Mouse (Mus musculus): ENCODE results near the gene Pot1b.

Gene Pot1b

DNA sequence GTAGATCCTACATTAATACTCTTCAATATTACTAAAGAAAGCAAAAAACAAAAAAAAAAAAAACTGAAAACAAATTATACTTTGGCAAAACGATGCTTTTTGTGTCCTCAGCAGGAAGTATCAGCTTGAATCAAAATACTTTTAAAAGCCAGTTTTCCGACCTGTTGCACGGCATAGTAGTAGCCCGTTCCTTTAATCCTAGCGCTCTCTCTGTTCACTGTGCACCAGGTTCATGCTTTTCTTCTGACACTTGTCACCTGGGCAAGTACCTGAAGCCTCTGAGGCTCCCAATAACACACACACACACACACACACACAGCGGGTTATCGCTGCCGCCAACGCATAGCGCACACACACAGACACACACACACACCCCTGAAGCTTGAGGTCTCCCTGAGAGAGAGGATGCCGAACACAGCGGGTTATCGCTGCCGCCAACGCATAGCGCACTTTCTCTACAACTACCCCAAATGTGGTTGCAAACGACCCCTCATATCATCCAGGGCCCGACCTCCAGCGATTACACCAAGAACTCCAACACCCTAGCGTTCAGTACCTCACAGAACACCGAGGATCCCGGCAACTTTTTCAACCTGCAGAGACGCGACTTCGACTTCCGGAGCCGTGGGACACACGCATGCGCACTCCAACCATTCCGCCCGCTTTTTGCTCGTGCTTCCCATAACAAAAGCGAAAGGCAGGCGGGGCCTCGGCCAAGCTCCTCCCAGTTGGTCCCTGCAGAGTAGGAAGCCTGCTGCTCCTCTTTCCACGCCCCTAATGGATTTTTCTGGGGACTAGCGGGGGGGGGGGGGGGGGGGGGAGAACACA lies at the start of gene Pot1b:
TSS of gene Pot1b (minus strand) at position 645 of the 828 bp plus-strand sequence.
- peak; percentile 99 for DNase-seq (ENCODE audit: low spot score)

DNA sequence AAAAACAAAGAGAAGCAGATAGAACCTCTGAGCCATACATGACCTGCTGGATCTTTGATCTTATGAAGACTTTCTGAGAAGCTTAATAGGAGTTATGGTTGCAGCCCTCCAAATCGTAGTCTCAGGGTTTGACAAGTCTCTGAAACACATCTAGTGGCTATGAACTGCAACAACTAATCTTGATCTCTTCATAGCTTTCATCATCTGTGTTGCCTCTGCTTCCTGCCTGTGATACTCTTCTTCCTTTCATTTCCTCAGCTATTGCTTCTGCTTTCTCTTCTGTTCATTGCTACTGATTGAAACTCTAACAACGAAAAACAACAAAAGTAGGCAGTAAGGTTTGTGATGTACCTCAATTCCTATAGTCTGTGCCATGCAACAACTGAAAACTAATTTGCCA lies 38.7 kb upstream of the Pot1b start:
- no peak for DNase-seq (ENCODE audit: low spot score)

DNA sequence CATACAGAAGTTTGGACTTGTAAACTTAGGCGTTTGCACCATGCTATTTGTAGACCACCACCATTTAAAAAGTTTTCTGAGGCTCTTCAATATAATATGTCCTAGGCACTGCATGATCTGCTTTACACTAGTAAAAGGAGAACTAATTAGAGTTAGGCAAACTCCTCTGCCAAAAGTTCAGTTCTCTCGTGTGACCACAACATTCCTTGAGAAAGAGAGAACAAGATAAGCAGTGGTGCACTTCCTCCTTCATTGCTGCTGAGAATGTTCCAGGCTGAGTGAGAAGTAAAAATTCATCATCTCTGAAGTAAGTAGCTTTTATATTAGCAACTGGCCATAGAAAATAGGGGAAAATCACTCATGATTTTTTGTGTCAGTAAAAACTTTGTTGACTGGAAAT lies 37.4 kb upstream of the Pot1b start, which contains the start of gene Adgre4:
TSS of gene Adgre4 (plus strand) at position 199 of the 400 bp plus-strand sequence.
- no peak for DNase-seq (ENCODE audit: low spot score)

DNA sequence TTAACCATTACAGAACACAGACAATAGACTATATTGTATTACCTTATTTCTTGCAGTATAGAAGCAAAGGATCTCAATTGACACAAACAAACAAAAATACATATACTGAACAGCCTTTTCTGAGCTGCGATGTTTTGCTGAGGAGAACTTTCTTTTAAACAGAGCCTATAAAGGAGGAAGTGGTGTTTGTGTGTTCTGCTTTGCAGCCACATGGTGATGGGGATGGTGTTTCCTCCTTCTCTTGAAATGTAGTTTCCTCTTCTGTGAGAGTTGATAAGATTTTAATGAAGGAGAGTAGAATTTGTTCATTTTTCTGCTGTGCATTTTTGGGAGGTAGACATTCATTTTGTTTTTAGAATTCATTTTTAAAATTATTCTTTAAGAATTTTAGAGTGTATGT lies 24.2 kb upstream of the Pot1b start:
- no peak for DNase-seq (ENCODE audit: low spot score)

DNA sequence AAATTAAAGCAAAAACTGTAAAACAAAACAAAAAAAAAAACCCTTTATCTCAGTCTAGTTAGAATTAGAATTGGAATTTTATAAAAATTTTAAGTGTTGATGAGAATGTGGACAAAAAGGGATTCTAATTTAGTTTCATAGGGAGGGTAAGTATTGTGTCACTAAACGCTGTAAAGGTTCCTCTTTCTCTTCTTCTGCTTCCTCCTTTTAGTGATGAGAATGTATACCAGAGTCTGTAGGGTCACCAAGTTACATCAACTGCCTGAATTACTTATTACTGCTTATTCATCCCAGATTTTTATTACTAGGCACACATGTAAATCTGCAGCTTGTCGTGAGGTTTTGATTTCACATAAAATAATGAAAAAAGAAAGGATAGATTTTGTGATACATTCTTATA lies 13.8 kb upstream of the Pot1b start:
- DNase-seq (ENCODE audit: low spot score) = no peak

DNA sequence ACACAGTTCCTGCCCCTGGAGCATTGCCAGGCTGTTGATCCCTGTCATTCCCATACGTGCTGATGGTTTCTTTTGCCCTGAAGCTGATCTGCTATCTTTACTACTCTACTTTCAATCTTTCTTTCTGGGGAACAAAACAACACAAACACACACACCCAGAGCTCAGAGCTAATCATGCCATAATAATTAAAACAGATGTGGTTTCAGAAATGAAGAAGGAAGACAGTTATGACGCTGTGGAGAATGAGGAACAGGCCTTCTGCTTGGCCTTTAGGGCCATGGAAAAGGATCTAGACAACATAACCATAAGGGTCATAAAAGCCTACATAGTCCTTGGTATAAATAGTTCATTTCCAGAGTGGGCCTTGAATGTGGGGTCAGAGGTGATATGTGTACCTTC lies 9.8 kb upstream of the Pot1b start:
- no peak for DNase-seq (ENCODE audit: low spot score)

DNA sequence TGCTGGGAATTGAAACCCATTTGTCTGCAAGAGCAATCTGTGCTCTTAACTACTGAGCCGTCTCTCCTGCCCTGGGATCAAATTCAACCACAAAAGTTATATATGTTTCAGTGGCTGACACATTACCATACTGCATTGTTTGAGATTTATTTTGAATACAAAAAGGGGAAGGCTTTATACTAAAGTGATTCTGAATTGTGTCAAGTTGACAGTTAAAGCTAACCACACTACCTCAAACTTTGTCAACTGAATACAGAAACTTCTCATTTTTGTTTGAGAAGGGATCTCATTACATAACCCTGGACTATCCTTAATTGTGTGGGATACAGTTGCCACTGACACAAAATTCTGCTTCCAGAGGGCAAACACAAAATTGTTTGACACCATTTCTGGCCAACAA lies 8.8 kb upstream of the Pot1b start:
- DNase-seq (ENCODE audit: low spot score) = no peak

DNA sequence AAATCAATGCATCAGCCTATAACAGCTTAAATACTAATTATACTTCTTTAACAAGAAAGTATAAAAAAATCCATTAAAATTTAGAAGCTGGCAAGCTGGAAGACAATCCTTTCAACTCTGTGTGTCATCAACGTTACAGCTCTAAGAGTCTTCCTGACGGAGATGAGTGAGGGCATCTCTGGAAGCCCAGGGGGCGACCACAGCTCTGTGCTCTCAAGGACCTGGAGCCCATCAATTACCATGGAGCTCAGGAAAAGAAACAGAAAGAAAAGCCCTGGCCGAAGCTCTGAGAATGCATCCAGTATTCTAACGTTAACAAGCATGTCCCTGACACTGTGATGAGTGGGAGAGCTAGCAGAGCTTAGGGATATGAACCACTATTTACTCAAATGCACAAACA lies 9.6 kb downstream of the Pot1b start:
- DNase-seq (ENCODE audit: low spot score) = peak; percentile 9

DNA sequence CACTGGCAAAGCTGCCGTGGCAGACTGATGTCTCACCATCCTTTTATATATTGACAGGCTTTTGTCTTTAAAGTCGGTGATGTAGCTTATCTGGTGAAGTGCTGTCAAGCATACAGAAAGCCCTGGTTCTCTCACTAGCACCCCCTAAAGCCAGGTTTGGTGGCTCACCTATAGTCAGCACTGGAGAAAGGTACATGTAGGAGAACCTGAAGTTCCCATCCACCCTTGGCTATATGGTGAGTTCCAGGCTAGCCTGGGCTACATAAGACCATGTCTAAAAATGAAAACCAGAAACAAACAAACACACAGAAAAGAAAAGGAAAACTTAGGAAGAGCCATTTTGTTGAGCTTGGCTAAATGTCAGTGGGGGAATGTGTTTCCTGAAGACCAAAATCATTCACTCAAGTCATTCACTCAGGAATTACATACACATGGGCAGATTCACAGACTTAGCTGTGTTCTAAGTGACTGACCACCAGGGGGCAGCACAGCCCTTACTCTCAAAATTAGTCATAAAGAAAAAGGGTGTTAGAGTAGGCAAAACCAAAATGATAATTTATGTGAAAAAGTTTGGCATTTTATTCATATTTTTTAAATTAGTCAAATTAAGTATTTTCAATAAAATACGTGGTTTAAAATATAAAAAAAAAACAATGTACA lies 10.1 kb downstream of the Pot1b start:
- peak; percentile 90 for DNase-seq (ENCODE audit: low spot score)

DNA sequence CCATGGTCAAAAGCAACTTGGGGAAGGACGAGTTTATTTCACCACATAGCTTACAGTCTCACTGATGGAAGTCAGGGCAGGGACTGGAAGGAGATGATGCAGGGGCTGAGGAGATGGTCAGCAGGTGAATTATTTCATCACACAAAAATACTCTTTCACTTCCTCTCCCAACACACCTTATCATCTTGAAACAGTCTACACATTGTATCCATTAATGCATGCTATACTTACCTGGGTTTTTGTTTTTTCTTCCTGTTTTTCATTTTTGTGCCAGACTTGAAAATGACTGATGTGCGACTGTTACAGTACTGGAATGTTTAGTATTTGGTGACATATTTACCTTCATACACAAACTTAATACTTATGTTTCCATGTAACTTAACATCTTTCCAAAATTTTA lies 13.0 kb downstream of the Pot1b start:
- no peak for DNase-seq (ENCODE audit: low spot score)

DNA sequence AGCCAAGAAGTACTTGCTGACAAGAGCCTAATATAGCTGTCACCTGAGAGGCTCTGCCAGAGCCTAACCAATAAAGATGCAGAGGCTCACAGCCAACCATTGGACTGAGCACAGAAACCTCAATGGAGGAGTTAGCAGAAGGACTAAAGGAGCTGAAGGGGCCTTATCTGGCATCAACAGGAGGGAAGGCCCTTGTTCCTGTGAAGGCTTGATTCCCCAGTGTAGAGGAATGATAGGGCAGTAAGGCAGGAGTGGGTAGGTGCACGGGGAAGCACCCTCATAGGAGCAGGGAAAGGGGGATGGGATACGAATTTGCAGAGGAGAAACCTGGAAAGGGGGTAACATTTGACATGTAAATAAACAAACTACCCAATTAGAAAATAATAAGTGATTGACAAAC lies 51.3 kb downstream of the Pot1b start:
- DNase-seq (ENCODE audit: low spot score) = no peak

DNA sequence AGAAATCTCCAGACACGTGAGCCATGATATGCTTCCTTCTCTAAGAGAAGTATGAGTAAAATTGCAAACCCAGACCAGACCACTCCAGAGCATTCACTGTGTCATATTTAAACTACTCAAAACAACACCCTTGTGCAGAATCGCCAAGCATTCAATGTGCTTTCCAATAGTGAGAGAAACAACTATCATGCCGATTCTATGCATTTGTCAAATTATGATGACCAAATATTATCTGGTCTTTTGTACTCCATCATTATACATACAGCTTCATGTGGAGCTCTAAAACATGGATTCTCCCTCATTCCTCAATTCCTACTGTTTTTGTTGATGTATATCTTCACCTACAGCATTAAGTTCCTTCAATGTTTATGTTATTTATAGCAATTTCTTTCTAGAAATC lies 87.3 kb downstream of the Pot1b start, which contains the start of gene Vmn2r118:
TSS of gene Vmn2r118 (minus strand) at position 101 of the 400 bp plus-strand sequence.
- DNase-seq (ENCODE audit: low spot score) = no peak

Data from embryo, embryonic 10.5 days (tissue).